Mouse (Mus musculus) midbrain, embryonic 15.5 days (tissue): Measurements from ENCODE around the gene Taok3. TPM values are rescaled to one million over a fixed set of nuclear protein-coding genes. Genes with fewer than 3 reads are reported as not detected.

ENCODE experiments used
- ATAC-seq: fragments of 200-750 bp; cut with Nextera tagmentation; replicated peaks from 2 replicates; pipeline ENCODE4 v1.8.0; 2017; ENCODE audit warnings: moderate TSS enrichment
- H3K27ac ChIP-seq: fragments of 300-500 bp; sonication (generic); 2 replicates; pipeline ENCODE4 v1.5.1; 2015; ENCODE audit warnings: mild to moderate bottlenecking, inconsistent platforms
- H3K27me3 ChIP-seq: fragments of 300-500 bp; sonication (generic); replicated peaks from 2 replicates; pipeline ENCODE4 v1.6.1; 2015; ENCODE audit warnings: inconsistent platforms
- H3K36me3 ChIP-seq: fragments of 300-500 bp; sonication (generic); replicated peaks from 2 replicates; pipeline ENCODE4 v1.6.1; 2015; ENCODE audit warnings: inconsistent platforms
- H3K4me1 ChIP-seq: fragments of 300-500 bp; sonication (generic); 2 replicates; pipeline ENCODE4 v1.6.1; 2015; ENCODE audit warnings: inconsistent platforms
- H3K4me2 ChIP-seq: fragments of 300-500 bp; sonication (generic); 2 replicates; pipeline ENCODE4 v1.6.1; 2015; ENCODE audit warnings: inconsistent platforms, mild to moderate bottlenecking, moderate library complexity
- H3K4me3 ChIP-seq: fragments of 300-500 bp; sonication (generic); 2 replicates; pipeline ENCODE4 v1.5.1; 2015; ENCODE audit warnings: mild to moderate bottlenecking, inconsistent platforms
- H3K9ac ChIP-seq: fragments of 300-500 bp; sonication (generic); 2 replicates; pipeline ENCODE4 v1.6.1; 2015; ENCODE audit warnings: mild to moderate bottlenecking, inconsistent platforms
- H3K9me3 ChIP-seq: fragments of 300-500 bp; sonication (generic); 2 replicates; pipeline ENCODE4 v1.6.1; 2016; ENCODE audit warnings: inconsistent platforms
- WGBS: fragments of 180-500 bp; shearing (Covaris S2); methylation state at CpG from one replicate; pipeline ENCODE4 v1.1.7; 2015; ENCODE audit warnings: mixed read lengths; 5-methylcytosine and 5-hydroxymethylcytosine counted together
- polyA plus RNA-seq: library from polyadenylated mRNA; unstranded; fragments of >200 nt; fragmentation: Nextera tagmentation; extraction: Ambion mirVana; gene quantifications from 2 replicates; pipeline ENCODE4 v1.2.1, GENCODE M21; 2015

The Taok3 gene
- polyA plus RNA-seq, result 58.8 and 59.2 TPM in 2 replicates

DNA sequence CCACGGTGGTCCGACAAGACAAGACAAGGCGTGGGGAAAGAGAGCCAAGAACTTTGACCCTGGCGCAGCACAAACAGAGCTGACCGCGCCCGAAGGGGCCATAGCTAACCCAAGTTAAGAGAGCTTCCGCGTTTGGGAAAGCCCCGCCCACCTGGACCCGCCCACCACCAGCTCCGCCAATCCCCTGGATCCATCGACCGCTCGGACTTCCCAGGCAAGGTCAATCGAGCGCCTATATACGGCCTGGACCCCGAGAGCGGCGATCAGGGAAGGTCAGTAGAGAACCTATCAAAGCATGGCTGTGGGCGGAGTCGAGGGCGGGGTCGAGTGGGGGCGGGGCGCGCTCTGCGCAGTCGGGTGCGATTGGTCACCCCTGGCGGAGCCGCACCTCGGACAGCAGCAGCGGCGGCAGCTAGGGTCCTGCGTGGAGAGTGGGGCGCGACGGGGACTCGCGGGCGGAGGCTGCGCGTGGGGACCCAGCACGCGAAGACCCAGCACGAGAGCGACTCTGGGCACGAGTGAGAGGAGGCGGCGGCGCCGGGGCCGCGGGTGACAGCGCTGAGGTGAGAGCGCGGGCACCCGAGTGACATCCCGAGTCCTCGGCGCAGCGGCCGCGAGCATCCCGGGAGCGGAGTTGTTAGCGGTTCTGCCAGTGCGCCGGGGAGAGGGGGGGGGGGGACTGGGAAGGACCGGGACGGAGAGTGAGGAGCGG lies at the start of gene Taok3:
TSS of gene Taok3 (plus strand) at position 353 of the 712 bp plus-strand sequence.
- H3K9me3 ChIP-seq, result no peaks in the 10 kb centered on the region
- H3K4me2 ChIP-seq, result peak within 1 kb of the TSS; percentile 97
- H3K27me3 ChIP-seq, result peaks cover 10% of the 10 kb centered on the region; the same call in 1 of the 2 replicates
- under 1% methylated on average over 74 of the region's 74 CpGs for whole genome bisulfite sequencing
- 0 out of 2 replicates have a peak within 1 kb of the TSS, but pooled peaks have one; percentile 2 for H3K27ac ChIP-seq
- ATAC-seq, result peak; percentile 94
- H3K9ac ChIP-seq, result peak within 1 kb of the TSS; percentile 64
- peak within 1 kb of the TSS; percentile 95 for H3K4me3 ChIP-seq
- no peaks in the 10 kb centered on the region for H3K36me3 ChIP-seq
- H3K4me1 ChIP-seq, result peaks cover 27% of the 10 kb centered on the region

DNA sequence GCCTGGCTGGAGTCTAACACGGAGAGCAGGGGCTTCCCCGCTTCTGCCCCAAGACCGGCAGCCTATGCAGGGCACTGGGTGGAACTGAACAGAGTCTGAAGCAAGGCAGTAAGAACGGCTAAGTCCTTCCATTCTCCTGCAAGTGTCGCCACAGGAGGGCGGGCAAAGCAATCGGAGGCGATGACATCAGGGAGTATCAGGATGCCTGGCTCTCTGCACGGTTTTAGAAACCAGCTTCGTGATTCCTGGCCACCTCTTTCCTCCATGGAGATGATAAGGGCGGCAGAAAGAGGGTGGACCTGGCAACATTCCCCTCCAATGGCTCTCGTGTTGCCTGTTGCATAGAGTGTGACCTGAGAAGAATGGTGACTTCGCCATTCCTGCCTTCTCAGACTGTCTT lies 32.2 kb upstream of the Taok3 start:
- Histone ChIP-seq H3K4me3 (peak overlapping the region; percentile 7; the same call in 1 of the 2 replicates), H3K27ac (no peak overlapping the region), H3K4me1 (peaks cover 9% of the 10 kb centered on the region), H3K9ac (0 out of 2 replicates have a peak overlapping the region, but pooled peaks have one; percentile 6), H3K4me2 (peak overlapping the region; percentile 42), H3K27me3 (no peaks in the 10 kb centered on the region), H3K36me3 (no peaks in the 10 kb centered on the region; the same call in 1 of the 2 replicates), H3K9me3 (no peaks in the 10 kb centered on the region)
- WGBS, result 5% methylated on average over 13 of the region's 13 CpGs
- no peak for ATAC-seq

DNA sequence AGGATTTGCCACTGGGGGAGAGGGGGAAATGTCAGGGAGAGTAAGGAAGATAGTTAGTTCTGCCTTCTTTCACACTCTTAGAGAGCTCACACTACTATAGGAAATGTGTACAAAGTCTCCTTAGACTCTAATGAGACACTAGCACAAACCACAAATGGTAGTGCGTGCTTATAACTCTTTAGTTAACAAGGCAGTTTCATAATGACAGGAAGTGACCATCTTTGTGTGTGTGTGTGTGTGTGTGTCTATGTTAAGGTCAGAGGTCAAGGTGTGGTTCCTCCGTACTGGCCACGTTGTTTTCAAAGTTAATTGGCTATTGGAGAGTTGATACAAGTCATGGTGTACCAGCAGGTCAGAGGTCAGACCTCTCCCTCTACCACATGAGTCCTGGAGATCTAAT lies 30.8 kb upstream of the Taok3 start:
- H3K36me3 ChIP-seq, result no peaks in the 10 kb centered on the region; the same call in 1 of the 2 replicates
- WGBS, result 58% methylated on average over 3 of the region's 3 CpGs
- H3K4me3 ChIP-seq, result no peak overlapping the region
- no peak for ATAC-seq
- H3K4me1 ChIP-seq, result peaks cover 9% of the 10 kb centered on the region
- H3K27me3 ChIP-seq, result no peaks in the 10 kb centered on the region
- no peak overlapping the region for H3K4me2 ChIP-seq
- no peak overlapping the region for H3K27ac ChIP-seq
- H3K9me3 ChIP-seq, result no peaks in the 10 kb centered on the region
- H3K9ac ChIP-seq, result no peak overlapping the region

DNA sequence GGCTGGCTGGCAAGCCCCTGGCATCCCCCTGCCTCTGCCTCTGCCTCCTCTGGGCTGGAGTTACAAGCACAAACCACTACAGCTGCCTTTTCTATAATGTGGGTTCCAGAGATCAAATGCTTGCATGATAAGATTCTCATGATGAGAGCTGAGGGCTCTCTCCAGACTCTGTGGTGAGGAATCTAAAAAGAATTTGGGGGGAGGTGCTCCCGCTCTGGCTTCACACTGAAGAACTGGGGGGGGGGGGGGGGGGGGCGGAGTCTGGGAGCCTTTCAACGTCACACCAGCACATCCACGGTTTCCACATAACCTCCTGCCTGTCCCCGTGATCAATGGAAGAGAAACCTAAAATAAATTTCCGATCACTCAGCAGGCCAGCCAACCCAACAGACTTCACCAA lies 30.1 kb upstream of the Taok3 start:
- H3K9ac ChIP-seq, result no peak overlapping the region
- WGBS, result 23% methylated on average over 6 of the region's 6 CpGs
- no peak for ATAC-seq

DNA sequence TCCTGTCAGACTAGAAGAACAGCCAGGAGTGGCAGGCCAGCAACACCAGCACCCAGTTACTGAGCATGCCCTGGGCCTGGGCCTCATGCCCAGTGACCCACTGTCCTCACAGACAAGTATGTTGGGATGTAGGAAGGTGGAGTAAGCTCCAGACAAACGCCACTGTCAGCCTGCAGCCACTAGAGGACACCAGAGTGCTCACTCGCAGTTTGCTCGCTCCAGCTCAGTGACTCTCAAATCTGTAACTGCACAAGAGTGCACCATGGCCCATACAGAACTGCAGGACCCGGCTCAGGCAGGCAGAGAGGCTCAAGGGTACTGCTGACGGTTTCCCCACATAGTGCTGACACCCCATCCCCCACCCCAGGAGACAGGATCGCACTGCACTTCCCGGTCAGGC lies 25.5 kb upstream of the Taok3 start:
- WGBS, result 40% methylated on average over 7 of the region's 7 CpGs
- no peaks in the 10 kb centered on the region for H3K9me3 ChIP-seq
- no peaks in the 10 kb centered on the region for H3K27me3 ChIP-seq
- H3K36me3 ChIP-seq, result no peaks in the 10 kb centered on the region; the same call in 1 of the 2 replicates
- peaks cover 3% of the 10 kb centered on the region; the same call in 1 of the 2 replicates for H3K4me1 ChIP-seq
- no peak overlapping the region for H3K27ac ChIP-seq
- H3K4me2 ChIP-seq, result no peak overlapping the region
- no peak for ATAC-seq
- no peak overlapping the region for H3K4me3 ChIP-seq
- H3K9ac ChIP-seq, result no peak overlapping the region

More for the DNA sequence above, 30.1 kb upstream of the Taok3 start:
- H3K27ac ChIP-seq, result no peak overlapping the region
- no peaks in the 10 kb centered on the region; the same call in 1 of the 2 replicates for H3K36me3 ChIP-seq
- H3K4me3 ChIP-seq, result no peak overlapping the region
- H3K4me2 ChIP-seq, result no peak overlapping the region
- H3K4me1 ChIP-seq, result peaks cover 9% of the 10 kb centered on the region
- H3K27me3 ChIP-seq, result no peaks in the 10 kb centered on the region
- no peaks in the 10 kb centered on the region for H3K9me3 ChIP-seq

DNA sequence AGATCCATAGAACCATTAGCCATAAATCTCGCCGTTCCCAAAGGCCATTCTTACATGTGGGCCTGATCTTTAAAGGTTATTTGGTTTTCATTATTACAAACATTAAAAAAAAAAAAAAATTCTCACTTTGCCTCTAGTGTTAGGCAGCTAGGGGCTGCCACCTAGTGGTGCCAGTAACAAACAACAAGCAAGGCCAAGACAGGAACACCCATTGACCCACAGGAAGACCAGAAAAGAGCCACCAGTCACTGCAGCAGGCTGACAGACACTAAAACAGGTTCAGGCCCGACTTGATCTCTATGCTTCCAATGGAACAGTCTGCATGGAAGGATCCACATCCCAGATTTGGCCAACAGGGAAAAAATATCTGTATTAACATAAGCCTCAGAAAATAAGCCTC lies 23.2 kb upstream of the Taok3 start:
- WGBS, result 57% methylated on average over 3 of the region's 3 CpGs
- H3K27me3 ChIP-seq, result no peaks in the 10 kb centered on the region
- H3K36me3 ChIP-seq, result peaks cover 10% of the 10 kb centered on the region
- no peaks in the 10 kb centered on the region for H3K9me3 ChIP-seq
- no peak overlapping the region for H3K4me3 ChIP-seq
- ATAC-seq, result no peak; the same call in 1 of the 2 replicates
- H3K4me1 ChIP-seq, result peaks cover 3% of the 10 kb centered on the region; the same call in 1 of the 2 replicates
- no peak overlapping the region for H3K27ac ChIP-seq
- H3K4me2 ChIP-seq, result no peak overlapping the region
- H3K9ac ChIP-seq, result no peak overlapping the region

DNA sequence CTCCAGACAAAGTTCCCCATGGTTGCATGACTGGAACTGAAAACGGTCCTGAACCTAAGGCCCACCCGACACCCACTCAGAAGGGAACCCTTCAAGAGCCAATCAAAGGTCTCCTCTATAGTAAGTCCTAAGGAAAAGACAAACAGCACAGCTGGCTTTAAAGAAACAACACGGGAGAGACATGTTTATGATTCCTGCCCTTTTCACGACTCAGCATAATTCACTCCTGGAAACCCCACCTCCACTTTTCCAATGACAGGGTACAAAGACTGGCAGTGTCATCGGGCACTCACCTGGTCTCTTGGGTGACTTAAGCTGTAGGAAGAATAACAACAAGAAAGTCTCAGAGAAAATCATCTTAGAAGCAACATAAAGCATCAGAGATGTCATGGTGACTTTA lies 20.9 kb upstream of the Taok3 start:
- WGBS, result 89% methylated on average over 5 of the region's 5 CpGs
- Histone ChIP-seq H3K9me3 (no peaks in the 10 kb centered on the region), H3K27ac (no peak overlapping the region), H3K27me3 (no peaks in the 10 kb centered on the region), H3K9ac (no peak overlapping the region), H3K4me3 (no peak overlapping the region), H3K36me3 (peaks cover 10% of the 10 kb centered on the region), H3K4me2 (no peak overlapping the region), H3K4me1 (peaks cover 3% of the 10 kb centered on the region; the same call in 1 of the 2 replicates)
- ATAC-seq, result no peak

DNA sequence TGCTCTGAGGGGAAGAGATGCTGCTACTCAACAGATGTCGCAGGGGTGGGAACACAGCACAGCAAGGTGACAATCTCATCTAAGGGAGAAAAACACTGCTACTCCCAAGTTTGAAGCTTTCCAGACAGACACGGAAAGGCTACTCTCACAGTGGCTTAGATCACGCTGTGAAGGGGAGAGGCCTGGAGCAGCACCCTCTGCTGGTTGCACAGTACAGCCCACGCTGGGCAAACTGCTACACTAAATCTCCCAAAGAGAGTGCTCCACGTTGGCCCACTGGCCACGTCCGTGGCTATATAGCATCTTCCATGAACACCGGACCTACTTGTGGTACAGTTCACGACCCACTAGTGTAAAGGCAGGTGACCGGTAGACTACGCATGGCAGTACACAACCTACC lies 20.2 kb upstream of the Taok3 start:
- no peak overlapping the region for H3K9ac ChIP-seq
- H3K4me2 ChIP-seq, result no peak overlapping the region
- no peaks in the 10 kb centered on the region for H3K27me3 ChIP-seq
- peaks cover 16% of the 10 kb centered on the region for H3K36me3 ChIP-seq
- no peak overlapping the region for H3K27ac ChIP-seq
- peaks cover 3% of the 10 kb centered on the region; the same call in 1 of the 2 replicates for H3K4me1 ChIP-seq
- WGBS, result 87% methylated on average over 11 of the region's 11 CpGs
- no peak overlapping the region for H3K4me3 ChIP-seq
- H3K9me3 ChIP-seq, result no peaks in the 10 kb centered on the region
- no peak for ATAC-seq

DNA sequence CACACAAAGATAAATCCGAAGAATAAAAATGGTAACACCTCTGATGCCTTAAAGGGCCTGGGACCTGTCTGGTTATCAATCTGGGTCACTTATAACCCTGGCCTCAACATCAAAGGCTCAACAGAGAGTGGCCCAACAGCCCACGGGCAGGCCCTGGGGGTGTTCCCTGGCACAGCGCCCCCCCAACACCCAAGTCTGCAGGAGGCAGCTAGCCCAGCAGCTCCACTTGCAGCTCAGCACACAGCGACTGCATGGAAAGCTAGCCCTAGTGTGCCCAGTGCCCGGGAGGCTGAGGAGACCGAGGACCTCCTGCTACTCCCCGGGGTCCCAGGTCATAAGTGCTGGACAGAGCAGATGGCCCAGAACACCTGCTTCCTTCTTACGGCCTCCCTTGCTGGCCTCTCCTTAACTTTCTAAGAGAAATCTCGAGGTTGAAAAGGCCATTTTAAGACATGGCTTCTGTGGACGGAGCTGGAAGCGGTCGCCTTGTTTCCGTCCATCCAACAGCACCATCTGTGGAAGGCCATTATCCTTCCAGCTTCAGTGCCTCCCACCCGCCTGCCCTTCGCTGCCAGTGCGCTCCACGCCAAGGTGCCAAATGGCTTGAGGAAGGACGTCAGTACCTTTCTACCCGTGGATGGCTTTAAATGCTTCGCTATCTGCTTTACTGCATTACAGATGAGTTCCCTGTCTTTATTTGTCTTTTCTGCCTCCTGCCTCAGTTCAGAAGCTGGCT lies 16.6 kb upstream of the Taok3 start:
- Histone ChIP-seq H3K4me2 (no peak overlapping the region), H3K9me3 (no peaks in the 10 kb centered on the region), H3K27ac (no peak overlapping the region), H3K27me3 (no peaks in the 10 kb centered on the region), H3K4me3 (no peak overlapping the region), H3K36me3 (peaks cover 26% of the 10 kb centered on the region), H3K4me1 (no peaks in the 10 kb centered on the region), H3K9ac (no peak overlapping the region)
- WGBS, result 94% methylated on average over 20 of the region's 20 CpGs
- no peak for ATAC-seq

DNA sequence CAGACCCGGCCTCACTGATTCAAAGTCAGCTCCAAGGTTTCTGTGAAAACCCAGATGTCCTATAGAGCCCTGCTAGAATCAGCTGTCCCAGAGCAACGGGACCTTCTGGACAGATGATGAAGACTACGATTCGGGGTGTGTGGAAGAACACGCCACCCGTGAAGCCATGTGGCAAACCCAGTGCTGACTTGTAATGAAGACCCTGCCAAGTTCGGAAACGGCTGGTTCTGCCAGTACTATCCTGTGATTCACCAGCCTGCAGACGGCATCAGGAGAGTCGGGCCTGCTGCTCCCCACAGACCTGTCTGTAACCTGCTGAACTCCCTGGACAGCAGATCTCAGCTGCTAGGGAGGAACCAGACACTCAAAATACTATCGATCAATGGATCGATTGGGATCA lies 15.6 kb upstream of the Taok3 start:
- 93% methylated on average over 12 of the region's 12 CpGs for WGBS
- H3K36me3 ChIP-seq, result peaks cover 34% of the 10 kb centered on the region
- no peak for ATAC-seq
- no peaks in the 10 kb centered on the region for H3K27me3 ChIP-seq
- no peak overlapping the region for H3K9ac ChIP-seq
- H3K4me1 ChIP-seq, result no peaks in the 10 kb centered on the region
- H3K9me3 ChIP-seq, result no peaks in the 10 kb centered on the region
- H3K4me2 ChIP-seq, result no peak overlapping the region
- H3K27ac ChIP-seq, result no peak overlapping the region
- H3K4me3 ChIP-seq, result no peak overlapping the region

DNA sequence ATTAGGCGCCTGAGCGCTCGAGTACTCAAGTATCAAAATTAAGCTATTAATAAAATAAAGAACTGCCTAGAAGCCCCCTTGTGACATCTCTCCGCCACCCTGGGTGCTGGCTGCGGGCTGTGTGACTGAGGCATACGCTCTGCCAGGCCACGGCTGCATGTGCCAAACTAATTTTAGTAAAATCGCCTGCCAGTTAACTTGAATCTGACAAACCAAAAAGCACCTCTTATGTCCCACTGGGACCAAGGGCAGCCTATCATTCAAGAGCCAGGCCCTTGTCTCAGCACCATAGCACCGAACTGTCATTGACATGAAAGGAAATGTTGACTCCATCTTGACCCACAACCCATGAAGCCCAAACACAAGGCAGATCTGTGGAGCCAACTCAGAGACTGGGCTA lies 14.2 kb upstream of the Taok3 start:
- H3K4me1 ChIP-seq, result no peaks in the 10 kb centered on the region
- no peak overlapping the region for H3K4me3 ChIP-seq
- H3K27me3 ChIP-seq, result no peaks in the 10 kb centered on the region
- no peaks in the 10 kb centered on the region for H3K9me3 ChIP-seq
- H3K36me3 ChIP-seq, result peaks cover 32% of the 10 kb centered on the region
- H3K4me2 ChIP-seq, result no peak overlapping the region
- no peak for ATAC-seq
- WGBS, result 70% methylated on average over 9 of the region's 9 CpGs
- no peak overlapping the region for H3K9ac ChIP-seq
- no peak overlapping the region for H3K27ac ChIP-seq

DNA sequence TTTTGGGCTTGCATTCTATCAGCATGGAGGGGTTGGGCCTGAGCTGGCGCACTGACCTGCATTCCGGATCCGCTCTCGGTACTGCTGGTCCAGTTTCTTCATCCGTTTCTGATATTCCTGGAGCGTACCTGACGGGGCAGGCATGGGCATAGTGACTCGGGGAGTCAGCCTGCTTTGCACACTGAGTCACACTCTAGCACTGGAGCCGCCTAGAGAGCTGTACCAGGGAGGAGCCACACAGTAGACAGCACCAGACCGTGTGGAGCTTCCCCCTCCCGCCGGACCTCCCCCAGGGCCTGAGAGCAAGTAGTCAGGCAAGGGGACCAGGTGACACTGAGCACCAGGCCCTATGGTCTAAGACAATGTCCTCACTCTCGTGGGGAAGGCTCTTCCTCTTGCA lies 11.6 kb upstream of the Taok3 start:
- Histone ChIP-seq H3K4me3 (no peak overlapping the region), H3K9me3 (no peaks in the 10 kb centered on the region), H3K36me3 (peaks cover 39% of the 10 kb centered on the region), H3K27me3 (no peaks in the 10 kb centered on the region), H3K4me2 (no peak overlapping the region), H3K9ac (no peak overlapping the region), H3K4me1 (no peaks in the 10 kb centered on the region), H3K27ac (no peak overlapping the region)
- 94% methylated on average over 13 of the region's 13 CpGs for WGBS
- no peak for ATAC-seq
